Mouse (Mus musculus) G1E (cell line): ENCODE measurements around the gene 1700012A03Rik.

Experiments used
- CTCF ChIP-seq: IDR thresholded peaks from 2 replicates; pipeline ENCODE4 v1.5.1; 2012; ENCODE audit warnings: low read depth, low read length, inconsistent platforms, mixed read lengths
- GATA1 ChIP-seq: IDR thresholded peaks from 2 replicates; pipeline ENCODE4 v1.6.1; 2012; ENCODE audit warnings: borderline replicate concordance, low read length, inconsistent platforms, mixed read lengths

DNA sequence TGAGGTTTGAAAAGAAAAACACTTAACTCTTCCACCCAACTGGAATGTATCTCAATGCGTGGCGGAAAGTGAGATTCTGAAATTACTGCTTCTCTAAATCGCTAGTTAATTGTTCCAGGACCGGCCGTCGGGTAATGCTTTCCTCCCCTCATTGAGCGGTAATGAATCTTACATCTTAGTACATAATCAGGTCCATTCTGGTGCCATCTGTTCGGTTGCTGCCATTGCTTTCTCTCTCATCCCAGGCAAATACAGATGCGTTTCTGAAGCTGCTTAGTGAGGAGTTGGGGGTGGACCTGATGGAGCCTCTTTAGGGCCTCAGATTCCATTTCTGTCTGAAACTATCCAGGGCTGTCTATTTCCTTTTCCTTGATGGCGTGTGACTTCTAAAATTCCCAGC, 45.8 kb upstream of the 1700012A03Rik start:
- TF ChIP-seq CTCF, result no peak
- no peak for TF ChIP-seq GATA1
